Mouse (Mus musculus): Measurements from ENCODE around the gene Azi2. TPM values are rescaled to one million over a fixed set of nuclear protein-coding genes. Genes with fewer than 3 reads are reported as not detected.

Gene Azi2
- 85.2 and 91.4 TPM in 2 replicates for total RNA-seq (2014; rRNA removed)
- 44.9 and 57.6 TPM in 2 replicates for polyA plus RNA-seq (2015; fragmentation: Nextera tagmentation; extraction: Ambion mirVana)

DNA sequence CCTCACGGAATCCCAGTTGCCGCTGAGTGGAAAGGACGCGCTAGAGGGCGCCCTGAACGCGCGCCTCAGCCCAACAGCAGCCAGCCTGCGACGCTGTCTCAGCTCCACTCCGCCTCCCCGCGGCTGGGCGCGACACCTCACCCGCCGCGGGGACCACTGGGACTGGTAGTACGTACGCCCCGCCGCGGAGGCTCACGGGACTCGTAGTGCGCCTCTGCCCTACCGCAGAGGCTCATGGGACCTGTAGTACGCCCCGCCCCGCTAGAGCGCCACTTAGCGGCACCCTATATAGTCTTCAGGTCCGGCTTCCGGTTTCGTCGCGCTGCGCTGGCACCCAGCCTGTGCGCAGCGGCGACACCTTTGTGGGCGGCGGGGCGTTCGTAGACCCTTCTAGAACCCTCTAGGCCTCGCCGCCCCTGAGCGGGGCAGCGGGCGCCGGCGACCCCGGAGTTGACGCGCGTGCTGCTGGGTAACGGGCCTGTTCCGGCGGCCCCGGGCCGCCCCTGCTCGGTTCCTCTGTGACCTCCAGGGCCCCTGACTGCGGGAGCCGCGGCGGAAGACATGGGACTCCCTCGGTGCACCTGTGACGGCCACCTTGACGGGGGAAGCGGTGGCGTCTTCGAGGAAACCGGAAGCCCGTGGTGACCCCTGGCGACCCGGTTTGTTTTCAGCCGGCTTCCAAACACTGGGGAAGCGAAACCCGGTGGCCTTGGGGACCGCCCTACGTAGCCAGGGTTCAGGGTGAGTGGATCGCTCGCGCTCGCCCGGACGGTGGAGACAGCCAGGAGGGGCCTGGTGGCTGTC lies at the start of gene Azi2:
Gene Azi2, plus strand, starts transcription at position 282 of the 804 bp plus-strand sequence.
- under 1% methylated on average over 86 of the region's 87 CpGs for WGBS
- Histone ChIP-seq H3K4me1 (ENCODE audit: insufficient read depth) (peaks cover 12% of the 10 kb centered on the region), H3K9me3 (ENCODE audit: low read length) (no peaks in the 10 kb centered on the region), H3K27me3 (ENCODE audit: insufficient read depth, low read length) (no peaks in the 10 kb centered on the region), H3K27ac (ENCODE audit: low read depth, low read length) (peak within 1 kb of the TSS; percentile 93), H3K36me3 (ENCODE audit: insufficient read depth) (no peaks in the 10 kb centered on the region), H3K9ac (peak within 1 kb of the TSS; percentile 92), H3K4me3 (ENCODE audit: low read depth, low read length) (peak within 1 kb of the TSS; percentile 87), H3K4me2 (ENCODE audit: low read depth) (peak within 1 kb of the TSS; percentile 59)
- peak; percentile 99 for TF ChIP-seq CTCF (IDR thresholded peaks at IDR 0.05; ENCODE audit: low read depth)
- peak; percentile 99 for ATAC-seq
- DNase-seq: peak; percentile 100

DNA sequence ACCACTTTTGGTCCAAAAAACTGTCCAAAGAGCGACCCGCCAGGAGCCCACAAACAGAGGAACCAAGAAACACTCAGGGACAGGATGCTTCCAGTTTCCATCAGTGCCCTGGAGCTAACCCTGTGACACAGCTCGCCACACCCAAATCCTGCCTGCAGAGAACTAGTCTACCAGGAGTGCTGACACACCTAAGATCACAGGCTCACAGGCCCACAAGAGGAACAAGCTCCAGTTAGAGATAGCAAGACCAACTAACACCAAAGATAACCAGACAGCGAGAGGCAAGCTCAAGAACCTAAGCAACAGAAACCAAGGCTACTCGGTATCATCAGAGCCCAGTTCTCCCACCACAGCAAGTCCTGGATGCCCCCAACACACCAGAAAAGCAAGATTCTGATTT lies 43.7 kb upstream of the Azi2 start:
- Histone ChIP-seq H3K27me3 (ENCODE audit: insufficient read depth, low read length) (no peaks in the 10 kb centered on the region), H3K4me1 (ENCODE audit: insufficient read depth) (no peaks in the 10 kb centered on the region), H3K36me3 (ENCODE audit: insufficient read depth) (no peaks in the 10 kb centered on the region), H3K4me3 (ENCODE audit: low read depth, low read length) (no peak overlapping the region), H3K27ac (ENCODE audit: low read depth, low read length) (no peak overlapping the region), H3K9me3 (ENCODE audit: low read length) (no peaks in the 10 kb centered on the region), H3K4me2 (ENCODE audit: low read depth) (no peak overlapping the region), H3K9ac (no peak overlapping the region)
- WGBS: 98% methylated on average over 5 of the region's 5 CpGs
- DNase-seq (no peak), ATAC-seq (no peak)
- no peak for TF ChIP-seq CTCF (IDR thresholded peaks at IDR 0.05; ENCODE audit: low read depth)

DNA sequence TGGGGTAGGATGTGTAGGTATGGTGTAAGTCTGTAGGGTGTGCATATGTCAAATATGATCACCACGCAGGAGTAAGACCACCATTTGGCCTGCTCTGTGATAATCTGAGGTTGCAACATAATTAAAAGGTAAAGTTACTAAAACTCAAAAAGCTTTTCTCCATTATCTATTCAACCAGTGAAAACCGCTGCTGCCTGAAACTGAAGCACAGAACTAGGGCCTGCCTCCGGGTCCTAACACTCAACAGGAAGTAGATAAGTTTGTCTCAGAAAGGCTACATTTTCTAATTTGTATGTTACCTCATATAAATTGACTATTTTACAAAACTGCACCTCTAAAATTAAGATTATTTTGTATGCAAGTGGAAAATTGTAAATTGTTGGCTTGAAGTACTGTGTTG lies 38.8 kb upstream of the Azi2 start:
- no peaks in the 10 kb centered on the region for H3K4me1 ChIP-seq (ENCODE audit: insufficient read depth)
- ATAC-seq (no peak), DNase-seq (no peak)
- WGBS: 87% methylated on average over 3 of the region's 3 CpGs
- H3K4me3 ChIP-seq (ENCODE audit: low read depth, low read length): no peak overlapping the region
- no peaks in the 10 kb centered on the region for H3K27me3 ChIP-seq (ENCODE audit: insufficient read depth, low read length)
- no peaks in the 10 kb centered on the region for H3K36me3 ChIP-seq (ENCODE audit: insufficient read depth)
- no peak for TF ChIP-seq CTCF (IDR thresholded peaks at IDR 0.05; ENCODE audit: low read depth)
- no peaks in the 10 kb centered on the region for H3K9me3 ChIP-seq (ENCODE audit: low read length)
- no peak overlapping the region for H3K9ac ChIP-seq
- no peak overlapping the region for H3K27ac ChIP-seq (ENCODE audit: low read depth, low read length)
- H3K4me2 ChIP-seq (ENCODE audit: low read depth): no peak overlapping the region

DNA sequence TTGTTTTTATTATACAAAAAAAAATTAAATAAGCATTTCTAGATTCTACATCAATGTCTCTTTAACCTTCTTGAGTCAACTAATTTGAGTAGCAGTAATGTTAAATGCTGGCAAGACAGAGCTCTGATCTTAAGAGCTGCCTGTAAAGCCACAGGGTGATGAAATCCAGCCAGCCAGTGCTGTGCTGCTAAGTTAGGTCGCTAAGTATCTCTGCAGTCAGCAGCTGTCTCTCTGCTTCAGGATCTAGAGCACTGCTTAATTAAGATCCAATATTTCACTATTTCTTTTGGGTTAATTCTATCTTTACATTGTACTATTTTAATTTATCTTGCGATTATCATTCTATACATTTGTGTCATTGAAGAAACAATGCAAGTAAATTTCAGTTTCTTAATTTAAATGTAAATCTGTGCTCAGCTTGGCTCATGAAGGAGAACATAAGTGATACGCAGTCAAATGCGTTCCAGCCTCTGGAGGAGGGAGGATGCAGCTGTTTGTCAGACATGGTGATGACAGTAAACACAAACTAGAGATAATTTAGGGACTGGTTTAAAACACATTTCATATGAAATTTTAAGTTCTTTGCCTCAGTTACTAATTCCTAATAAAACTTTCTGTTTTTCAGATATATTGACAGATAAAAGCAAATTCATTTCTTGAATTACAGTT lies 36.9 kb upstream of the Azi2 start:
- Histone ChIP-seq H3K9ac (no peak overlapping the region), H3K9me3 (ENCODE audit: low read length) (no peaks in the 10 kb centered on the region), H3K4me2 (ENCODE audit: low read depth) (no peak overlapping the region), H3K4me3 (ENCODE audit: low read depth, low read length) (no peak overlapping the region), H3K36me3 (ENCODE audit: insufficient read depth) (no peaks in the 10 kb centered on the region), H3K27me3 (ENCODE audit: insufficient read depth, low read length) (no peaks in the 10 kb centered on the region), H3K27ac (ENCODE audit: low read depth, low read length) (no peak overlapping the region), H3K4me1 (ENCODE audit: insufficient read depth) (no peaks in the 10 kb centered on the region)
- WGBS: 55% methylated on average over 4 of the region's 4 CpGs
- ATAC-seq (no peak), DNase-seq (no peak)
- no peak for TF ChIP-seq CTCF (IDR thresholded peaks at IDR 0.05; ENCODE audit: low read depth)

DNA sequence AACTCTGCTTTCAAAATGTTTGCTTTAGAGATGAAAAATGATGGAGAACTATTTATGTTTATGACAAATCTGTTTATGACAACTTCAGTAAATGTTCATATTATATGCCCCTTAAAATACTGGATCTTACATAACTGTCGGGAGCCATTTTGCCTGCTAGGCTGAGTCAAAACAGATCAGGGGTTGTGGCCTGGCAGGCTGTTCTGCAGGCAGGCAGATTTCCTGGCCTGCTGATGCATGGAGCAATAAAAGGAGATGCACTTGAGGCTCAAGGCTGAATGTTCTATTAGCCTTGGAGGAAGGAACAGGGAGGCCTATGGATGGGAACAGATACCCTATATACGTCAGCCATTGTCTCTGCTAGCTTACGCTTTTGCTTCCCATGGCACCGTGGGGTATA lies 36.4 kb upstream of the Azi2 start:
- no peak overlapping the region for H3K4me2 ChIP-seq (ENCODE audit: low read depth)
- no peaks in the 10 kb centered on the region for H3K9me3 ChIP-seq (ENCODE audit: low read length)
- H3K27me3 ChIP-seq (ENCODE audit: insufficient read depth, low read length): no peaks in the 10 kb centered on the region
- H3K36me3 ChIP-seq (ENCODE audit: insufficient read depth): no peaks in the 10 kb centered on the region
- DNase-seq: no peak
- H3K27ac ChIP-seq (ENCODE audit: low read depth, low read length): no peak overlapping the region
- no peak overlapping the region for H3K9ac ChIP-seq
- no peaks in the 10 kb centered on the region for H3K4me1 ChIP-seq (ENCODE audit: insufficient read depth)
- no peak for ATAC-seq
- H3K4me3 ChIP-seq (ENCODE audit: low read depth, low read length): no peak overlapping the region
- no peak for TF ChIP-seq CTCF (IDR thresholded peaks at IDR 0.05; ENCODE audit: low read depth)
- WGBS: 82% methylated on average over 4 of the region's 4 CpGs

DNA sequence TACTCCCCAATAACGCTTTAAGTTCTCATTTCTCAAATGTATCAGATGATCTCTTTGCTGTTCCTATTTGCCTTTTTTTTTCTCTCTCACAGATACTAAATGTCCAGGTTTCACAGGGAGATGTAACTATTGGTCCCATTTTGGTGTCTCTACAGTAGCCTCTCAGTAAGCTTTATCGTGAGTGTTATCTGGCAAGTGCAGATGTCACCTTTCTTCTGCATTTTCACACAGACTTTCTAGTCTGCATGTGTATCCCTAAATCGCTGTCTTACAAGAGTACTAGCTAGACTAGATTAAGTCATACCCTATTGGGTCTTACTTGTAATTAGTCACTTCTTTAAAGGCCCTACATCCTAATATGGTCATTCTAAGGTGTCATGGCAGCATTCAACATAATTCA lies 27.4 kb upstream of the Azi2 start:
- ATAC-seq (no peak), DNase-seq (no peak)
- H3K4me3 ChIP-seq (ENCODE audit: low read depth, low read length): no peak overlapping the region
- H3K4me1 ChIP-seq (ENCODE audit: insufficient read depth): no peaks in the 10 kb centered on the region
- WGBS: 94% methylated on average over 3 of the region's 3 CpGs
- no peak for TF ChIP-seq CTCF (IDR thresholded peaks at IDR 0.05; ENCODE audit: low read depth)
- no peaks in the 10 kb centered on the region for H3K36me3 ChIP-seq (ENCODE audit: insufficient read depth)
- H3K27ac ChIP-seq (ENCODE audit: low read depth, low read length): no peak overlapping the region
- no peak overlapping the region for H3K4me2 ChIP-seq (ENCODE audit: low read depth)
- no peaks in the 10 kb centered on the region for H3K27me3 ChIP-seq (ENCODE audit: insufficient read depth, low read length)
- H3K9ac ChIP-seq: no peak overlapping the region
- H3K9me3 ChIP-seq (ENCODE audit: low read length): no peaks in the 10 kb centered on the region

DNA sequence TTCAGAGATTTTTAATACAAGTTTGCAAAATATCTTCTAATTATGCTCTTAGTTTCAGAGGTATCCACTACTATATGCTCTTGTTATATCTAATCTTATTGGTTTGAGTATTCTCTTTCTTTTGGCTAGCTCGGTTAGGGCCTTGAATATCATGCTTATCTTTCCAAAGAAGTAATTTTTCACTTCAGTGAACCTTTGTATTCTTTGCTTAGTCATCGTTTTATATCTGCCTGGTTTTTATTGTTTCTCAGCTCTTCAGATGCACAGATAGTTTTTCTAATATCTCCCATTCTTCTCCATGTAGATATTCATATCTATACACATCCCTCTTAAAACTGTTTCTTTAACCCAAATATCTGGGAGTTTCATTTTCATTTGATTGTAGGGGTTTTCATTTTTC lies 15.3 kb upstream of the Azi2 start:
- Histone ChIP-seq H3K36me3 (ENCODE audit: insufficient read depth) (no peaks in the 10 kb centered on the region), H3K4me2 (ENCODE audit: low read depth) (no peak overlapping the region), H3K4me1 (ENCODE audit: insufficient read depth) (no peaks in the 10 kb centered on the region), H3K27me3 (ENCODE audit: insufficient read depth, low read length) (no peaks in the 10 kb centered on the region), H3K27ac (ENCODE audit: low read depth, low read length) (no peak overlapping the region), H3K9me3 (ENCODE audit: low read length) (no peaks in the 10 kb centered on the region), H3K4me3 (ENCODE audit: low read depth, low read length) (no peak overlapping the region), H3K9ac (no peak overlapping the region)
- DNase-seq (no peak), ATAC-seq (no peak)
- 55% methylated on average over 2 of the region's 2 CpGs for WGBS
- TF ChIP-seq CTCF (IDR thresholded peaks at IDR 0.05; ENCODE audit: low read depth): no peak
